Mouse (Mus musculus) midbrain, embryonic 16.5 days (tissue): Measurements from ENCODE around the gene Postn. TPM values are rescaled to one million over a fixed set of nuclear protein-coding genes. Genes with fewer than 3 reads are reported as not detected.

Experiments used
- ATAC-seq: fragments of 200-750 bp; cut with Nextera tagmentation; 2 replicates; pipeline ENCODE4 v1.8.0; 2017; ENCODE audit warnings: moderate TSS enrichment
- H3K27ac ChIP-seq: fragments of 300-500 bp; sonication (generic); 2 replicates; pipeline ENCODE4 v1.5.1; 2014; ENCODE audit warnings: mild to moderate bottlenecking, low read length, mixed read lengths
- H3K27me3 ChIP-seq: fragments of 300-500 bp; sonication (generic); 2 replicates; pipeline ENCODE4 v1.6.1; 2014; ENCODE audit warnings: low read depth, low read length, mixed read lengths; ENCODE audit not compliant: control insufficient read depth, insufficient read depth
- H3K36me3 ChIP-seq: fragments of 300-500 bp; sonication (generic); 2 replicates; pipeline ENCODE4 v1.6.1; 2014; ENCODE audit warnings: mild to moderate bottlenecking, low read length, moderate library complexity, mixed read lengths; ENCODE audit not compliant: control insufficient read depth, insufficient read depth
- H3K4me1 ChIP-seq: fragments of 300-500 bp; sonication (generic); 2 replicates; pipeline ENCODE4 v1.6.1; 2014; ENCODE audit warnings: mild to moderate bottlenecking, low read length, mixed read lengths; ENCODE audit not compliant: control insufficient read depth, insufficient read depth
- H3K4me2 ChIP-seq: fragments of 300-500 bp; sonication (generic); 2 replicates; pipeline ENCODE4 v1.6.1; 2014; ENCODE audit warnings: mild to moderate bottlenecking, low read length, mixed read lengths
- H3K4me3 ChIP-seq: fragments of 300-500 bp; sonication (generic); 2 replicates; pipeline ENCODE4 v1.5.1; 2014; ENCODE audit warnings: low read depth, mild to moderate bottlenecking, low read length, moderate library complexity, mixed read lengths
- H3K9ac ChIP-seq: fragments of 300-500 bp; sonication (generic); 2 replicates; pipeline ENCODE4 v1.6.1; 2014; ENCODE audit warnings: low read depth, low read length, mixed read lengths
- H3K9me3 ChIP-seq: fragments of 300-500 bp; sonication (generic); replicated peaks from 2 replicates; pipeline ENCODE4 v1.6.1; 2014; ENCODE audit warnings: mild to moderate bottlenecking, low read length, mixed read lengths; ENCODE audit not compliant: control insufficient read depth, poor library complexity, severe bottlenecking
- WGBS: fragments of 180-500 bp; shearing (Covaris S2); extraction: QIAGEN DNeasy Blood & Tissue Kit; methylation state at CpG from one replicate; pipeline ENCODE4 v1.1.7; 2014; 5-methylcytosine and 5-hydroxymethylcytosine counted together
- polyA plus RNA-seq: library from polyadenylated mRNA; unstranded; fragments of >200 nt; fragmentation: Nextera tagmentation; extraction: Ambion mirVana; gene quantifications from 2 replicates; pipeline ENCODE4 v1.2.1, GENCODE M21; 2015

The Postn gene
- polyA plus RNA-seq, 1 experiment from 2014 or later = 12.1 TPM

- whole genome bisulfite sequencing = 58% methylated on average over 6 of the region's 6 CpGs
- no peak overlapping the region for H3K4me3 ChIP-seq
- no peaks in the 10 kb centered on the region for H3K27me3 ChIP-seq
- H3K4me1 ChIP-seq = no peaks in the 10 kb centered on the region
- H3K27ac ChIP-seq = no peak overlapping the region
- no peaks in the 10 kb centered on the region for H3K9me3 ChIP-seq
- H3K4me2 ChIP-seq = no peak overlapping the region
- ATAC-seq = no peak
- no peaks in the 10 kb centered on the region for H3K36me3 ChIP-seq
- no peak overlapping the region for H3K9ac ChIP-seq
Measured at GRCm38 (mm10) chr3:54432167-54432566, 71.3 kb downstream of the Postn start.

DNA sequence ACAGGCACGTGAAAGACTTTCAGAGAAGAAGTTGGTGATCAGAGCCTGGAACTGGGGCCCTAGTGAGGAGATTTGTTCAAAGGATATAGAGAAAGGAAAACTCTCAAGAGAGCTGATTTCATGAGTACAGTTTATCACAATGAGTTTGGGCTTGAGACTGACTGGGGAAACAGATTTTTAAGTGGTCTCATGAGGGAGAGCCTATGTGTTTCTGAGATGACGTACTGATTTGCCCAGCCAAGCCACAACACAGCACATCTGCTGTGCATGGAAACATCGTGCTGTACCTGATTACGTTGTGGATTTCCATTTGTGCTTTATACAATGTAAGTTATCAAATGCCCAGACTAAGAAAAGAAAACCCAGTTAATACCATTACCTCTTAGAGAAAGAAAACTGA, 71.7 kb downstream of the Postn start:
- H3K4me3 ChIP-seq = no peak overlapping the region
- ATAC-seq = no peak
- no peak overlapping the region for H3K27ac ChIP-seq
- H3K27me3 ChIP-seq = no peaks in the 10 kb centered on the region
- WGBS = 53% methylated on average over 4 of the region's 4 CpGs
- H3K4me2 ChIP-seq = no peak overlapping the region
- no peaks in the 10 kb centered on the region for H3K36me3 ChIP-seq
- H3K9me3 ChIP-seq = no peaks in the 10 kb centered on the region
- no peak overlapping the region for H3K9ac ChIP-seq
- H3K4me1 ChIP-seq = no peaks in the 10 kb centered on the region

DNA sequence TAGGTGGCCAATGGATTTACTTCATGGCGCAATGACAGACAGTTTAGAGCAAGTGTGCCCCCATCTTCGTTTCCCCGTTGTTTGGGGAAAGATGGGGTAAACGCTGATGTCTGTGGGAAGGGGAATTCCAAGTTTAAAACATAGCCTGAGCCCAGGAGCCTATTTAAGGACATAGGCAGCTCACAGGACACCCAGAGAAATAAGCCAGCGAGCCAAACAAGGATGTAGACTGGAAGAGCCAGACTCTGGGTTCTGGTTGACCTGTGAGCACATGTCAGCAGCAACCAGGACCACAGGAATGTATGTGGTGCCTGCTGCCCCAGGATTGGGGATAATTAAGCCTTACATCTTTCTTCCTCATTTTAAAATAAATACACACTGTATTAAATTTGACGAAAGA, 73.7 kb downstream of the Postn start:
- Histone ChIP-seq H3K27me3 (no peaks in the 10 kb centered on the region), H3K36me3 (no peaks in the 10 kb centered on the region), H3K4me1 (no peaks in the 10 kb centered on the region), H3K27ac (no peak overlapping the region), H3K4me3 (no peak overlapping the region), H3K9me3 (no peaks in the 10 kb centered on the region), H3K9ac (no peak overlapping the region), H3K4me2 (no peak overlapping the region)
- WGBS = 98% methylated on average over 6 of the region's 6 CpGs
- ATAC-seq = no peak

DNA sequence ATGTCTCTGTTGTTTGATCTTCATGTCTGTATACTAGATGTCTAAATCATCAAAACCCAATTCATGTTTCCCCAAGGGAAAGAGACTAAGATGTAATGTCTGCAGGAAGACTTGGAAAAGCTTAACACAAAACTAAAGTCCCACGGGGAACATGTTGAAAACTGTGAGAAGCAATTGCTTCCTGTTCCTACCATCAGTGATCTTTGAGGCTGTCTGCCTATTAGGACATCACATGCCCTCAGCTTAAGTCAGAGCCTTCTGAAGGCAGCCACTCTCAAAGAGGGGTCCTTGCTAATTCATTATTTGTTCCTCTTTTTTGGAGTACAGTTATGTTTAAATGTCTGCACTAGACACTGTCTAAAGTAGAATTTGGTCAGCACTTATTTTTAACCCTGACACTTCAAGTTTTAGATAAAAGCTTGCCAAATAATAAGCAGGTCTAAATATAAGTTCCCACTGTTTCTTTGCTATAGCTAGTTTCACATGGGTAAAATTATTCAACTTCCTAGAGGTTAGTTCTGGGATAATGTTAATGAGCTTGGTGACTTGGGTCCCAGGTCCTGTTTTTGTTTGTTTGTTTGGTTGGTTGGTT, 75.6 kb downstream of the Postn start:
- Histone ChIP-seq H3K4me1 (no peaks in the 10 kb centered on the region), H3K36me3 (no peaks in the 10 kb centered on the region), H3K9me3 (no peaks in the 10 kb centered on the region), H3K27ac (no peak overlapping the region), H3K27me3 (no peaks in the 10 kb centered on the region), H3K4me3 (no peak overlapping the region), H3K4me2 (no peak overlapping the region), H3K9ac (no peak overlapping the region)
- WGBS = 74% methylated on average over 1 of the region's 1 CpGs
- no peak for ATAC-seq

Other genes with a start within 250 kb of the Postn start
- gene Trpc4, start 205.1 kb upstream of the Postn start, polyA plus RNA-seq = 5.3 and 6.8 TPM in 2 replicates